Mouse (Mus musculus) embryonic facial prominence, embryonic 15.5 days (tissue): ENCODE results near the gene Megf11. TPM values are rescaled to one million over a fixed set of nuclear protein-coding genes. Genes with fewer than 3 reads are reported as not detected.
A peak's percentile ranks its signal among the peaks of the same experiment; 100 is the strongest.

ENCODE experiments used
- ATAC-seq: fragments of 200-750 bp; cut with Nextera tagmentation; 2 replicates; pipeline ENCODE4 v1.8.0; 2017; ENCODE audit warnings: low read depth, moderate TSS enrichment; ENCODE audit not compliant: insufficient number of reproducible peaks, low FRiP score, low TSS enrichment
- H3K27ac ChIP-seq: fragments of 300-500 bp; sonication (generic); replicated peaks from 2 replicates; pipeline ENCODE4 v1.5.1; 2015; ENCODE audit warnings: mild to moderate bottlenecking, inconsistent platforms
- H3K27me3 ChIP-seq: fragments of 300-500 bp; sonication (generic); 2 replicates; pipeline ENCODE4 v1.6.1; 2015; ENCODE audit warnings: inconsistent platforms
- H3K36me3 ChIP-seq: fragments of 300-500 bp; sonication (generic); 2 replicates; pipeline ENCODE4 v1.6.1; 2015; ENCODE audit warnings: mild to moderate bottlenecking, inconsistent platforms
- H3K4me1 ChIP-seq: fragments of 300-500 bp; sonication (generic); 2 replicates; pipeline ENCODE4 v1.6.1; 2015; ENCODE audit warnings: inconsistent platforms
- H3K4me2 ChIP-seq: fragments of 300-500 bp; sonication (generic); replicated peaks from 2 replicates; pipeline ENCODE4 v1.6.1; 2015; ENCODE audit warnings: mild to moderate bottlenecking, inconsistent platforms
- H3K4me3 ChIP-seq: fragments of 300-500 bp; sonication (generic); replicated peaks from 2 replicates; pipeline ENCODE4 v1.5.1; 2015; ENCODE audit warnings: mild to moderate bottlenecking, inconsistent platforms
- H3K9ac ChIP-seq: fragments of 300-500 bp; sonication (generic); 2 replicates; pipeline ENCODE4 v1.6.1; 2015; ENCODE audit warnings: inconsistent platforms
- H3K9me3 ChIP-seq: fragments of 300-500 bp; sonication (generic); replicated peaks from 2 replicates; pipeline ENCODE4 v1.6.1; 2016; ENCODE audit warnings: inconsistent platforms
- WGBS: fragments of 180-500 bp; shearing (Covaris S2); methylation state at CpG from one replicate; pipeline ENCODE4 v1.1.7; 2015; 5-methylcytosine and 5-hydroxymethylcytosine counted together
- polyA plus RNA-seq: library from polyadenylated mRNA; unstranded; fragments of >200 nt; fragmentation: Nextera tagmentation; extraction: Ambion mirVana; gene quantifications from 2 replicates; pipeline ENCODE4 v1.2.1, GENCODE M21; 2015

Gene Megf11
- polyA plus RNA-seq, 1 experiment from 2014 or later = 1.9 TPM

DNA sequence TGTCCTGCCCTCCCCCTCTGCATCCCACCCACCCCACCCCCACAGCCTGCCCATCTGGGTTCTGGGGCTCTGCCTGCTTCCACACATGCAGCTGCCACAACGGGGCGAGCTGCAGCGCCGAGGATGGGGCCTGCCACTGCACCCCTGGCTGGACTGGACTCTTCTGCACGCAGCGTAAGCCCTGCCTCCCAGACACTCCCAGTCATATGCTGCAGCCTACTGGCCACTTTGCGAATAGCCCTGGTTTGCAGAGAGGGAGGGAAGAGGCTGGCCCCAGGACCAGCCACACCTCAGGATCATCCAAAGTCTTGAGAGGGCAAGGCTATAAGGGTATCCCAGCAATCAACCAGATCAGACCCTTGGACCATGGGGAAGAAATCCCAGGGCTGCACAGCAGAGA lies 305.8 kb downstream of the Megf11 start:
- Histone ChIP-seq H3K27me3 (no peaks in the 10 kb centered on the region), H3K9me3 (no peaks in the 10 kb centered on the region), H3K36me3 (0 out of 2 replicates have a peak, but pooled peaks cover 5% of the 10 kb centered on the region), H3K27ac (no peak overlapping the region), H3K4me2 (no peak overlapping the region), H3K4me3 (no peak overlapping the region), H3K4me1 (no peaks in the 10 kb centered on the region), H3K9ac (no peak overlapping the region)
- ATAC-seq = no peak
- 5% methylated on average over 7 of the region's 7 CpGs for WGBS

- Histone ChIP-seq H3K9me3 (no peaks in the 10 kb centered on the region), H3K27ac (no peak overlapping the region), H3K4me2 (no peak overlapping the region), H3K4me3 (no peak overlapping the region), H3K36me3 (peaks cover 8% of the 10 kb centered on the region), H3K9ac (no peak overlapping the region), H3K27me3 (no peaks in the 10 kb centered on the region), H3K4me1 (no peaks in the 10 kb centered on the region)
- ATAC-seq = no peak
- WGBS = 64% methylated on average over 2 of the region's 2 CpGs
Measured at GRCm38 (mm10) chr9:64693094-64693493, 307.7 kb downstream of the Megf11 start.

DNA sequence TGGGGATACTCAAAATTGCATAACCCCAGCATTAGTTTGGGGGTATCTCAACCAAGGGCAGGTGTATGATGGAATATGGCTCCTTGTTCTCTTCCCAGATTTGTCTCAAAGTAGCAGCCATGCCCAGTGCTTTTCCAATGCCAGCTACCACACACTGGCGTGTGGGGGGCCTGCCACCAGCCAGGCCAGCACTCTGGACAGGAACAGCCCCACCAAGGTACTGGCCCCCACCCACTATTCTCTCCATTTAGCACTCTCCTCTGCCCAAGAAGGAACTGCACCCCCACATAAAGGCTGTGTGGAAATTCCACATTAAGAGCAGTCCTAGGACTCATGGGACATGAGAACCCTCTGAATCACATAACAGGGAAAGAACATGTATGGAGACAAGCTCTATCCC lies 309.8 kb downstream of the Megf11 start:
- Histone ChIP-seq H3K9me3 (no peaks in the 10 kb centered on the region), H3K36me3 (peaks cover 11% of the 10 kb centered on the region), H3K4me2 (no peak overlapping the region), H3K27me3 (no peaks in the 10 kb centered on the region), H3K27ac (no peak overlapping the region), H3K9ac (no peak overlapping the region), H3K4me1 (no peaks in the 10 kb centered on the region), H3K4me3 (no peak overlapping the region)
- ATAC-seq = no peak
- WGBS = 94% methylated on average over 1 of the region's 1 CpGs

GRCm38 (mm10) chr9:64696404-64696803 lies 311.0 kb downstream of the Megf11 start:
- Histone ChIP-seq H3K27ac (no peak overlapping the region), H3K36me3 (peaks cover 11% of the 10 kb centered on the region), H3K9me3 (no peaks in the 10 kb centered on the region), H3K27me3 (no peaks in the 10 kb centered on the region), H3K9ac (no peak overlapping the region), H3K4me3 (no peak overlapping the region), H3K4me2 (no peak overlapping the region), H3K4me1 (no peaks in the 10 kb centered on the region)
- 89% methylated on average over 4 of the region's 4 CpGs for WGBS
- ATAC-seq = no peak

DNA sequence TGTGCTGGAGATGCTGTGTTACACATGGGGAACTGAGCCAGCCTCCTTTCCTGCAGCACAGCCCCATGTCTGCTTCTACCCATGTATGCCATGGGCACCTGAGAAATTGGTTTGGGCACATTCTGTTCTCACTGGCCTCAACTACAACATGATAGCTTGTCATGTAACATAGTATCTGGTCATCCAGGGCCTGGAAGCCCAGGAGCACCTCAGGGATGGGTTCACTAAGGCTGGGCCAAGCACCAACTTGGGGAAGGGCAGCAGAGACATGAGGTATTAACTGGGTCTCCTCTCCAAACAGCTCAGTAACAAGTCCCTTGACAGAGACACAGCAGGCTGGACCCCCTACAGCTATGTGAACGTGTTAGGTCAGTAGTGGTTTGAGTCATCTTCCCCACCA lies 311.6 kb downstream of the Megf11 start:
- H3K36me3 ChIP-seq = peaks cover 11% of the 10 kb centered on the region
- H3K9ac ChIP-seq = no peak overlapping the region
- WGBS = 77% methylated on average over 1 of the region's 1 CpGs
- no peaks in the 10 kb centered on the region for H3K9me3 ChIP-seq
- peaks cover 2% of the 10 kb centered on the region; the same call in 1 of the 2 replicates for H3K4me1 ChIP-seq
- H3K4me3 ChIP-seq = no peak overlapping the region
- H3K27ac ChIP-seq = no peak overlapping the region
- H3K27me3 ChIP-seq = no peaks in the 10 kb centered on the region
- H3K4me2 ChIP-seq = no peak overlapping the region
- no peak for ATAC-seq

DNA sequence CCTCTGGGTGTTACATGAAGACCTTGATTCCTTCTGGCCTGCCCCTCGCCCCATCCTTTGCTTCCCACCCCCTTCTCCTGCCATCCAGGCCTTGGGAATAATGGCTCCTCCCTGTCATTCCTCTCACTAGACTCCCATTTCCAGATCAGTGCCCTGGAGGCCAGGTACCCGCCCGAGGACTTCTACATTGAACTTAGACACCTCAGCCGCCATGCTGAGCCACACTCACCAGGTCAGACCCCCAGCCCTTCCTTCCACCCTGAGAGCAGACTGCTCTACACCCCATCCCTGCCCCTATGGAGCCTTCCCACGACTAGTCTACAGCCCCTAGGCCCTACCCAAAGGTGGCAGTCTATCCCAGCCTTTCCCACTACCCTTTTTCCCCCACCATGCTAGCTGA lies 312.3 kb downstream of the Megf11 start:
- no peak overlapping the region for H3K9ac ChIP-seq
- H3K4me3 ChIP-seq = no peak overlapping the region
- peaks cover 11% of the 10 kb centered on the region for H3K36me3 ChIP-seq
- no peak overlapping the region for H3K27ac ChIP-seq
- 76% methylated on average over 5 of the region's 5 CpGs for WGBS
- H3K27me3 ChIP-seq = no peaks in the 10 kb centered on the region
- no peak overlapping the region for H3K4me2 ChIP-seq
- peaks cover 5% of the 10 kb centered on the region; the same call in 1 of the 2 replicates for H3K4me1 ChIP-seq
- no peaks in the 10 kb centered on the region for H3K9me3 ChIP-seq
- ATAC-seq = no peak

GRCm38 (mm10) chr9:64698586-64698985 lies 313.2 kb downstream of the Megf11 start:
- Histone ChIP-seq H3K4me3 (no peak overlapping the region), H3K27me3 (no peaks in the 10 kb centered on the region), H3K4me1 (peaks cover 5% of the 10 kb centered on the region; the same call in 1 of the 2 replicates), H3K27ac (no peak overlapping the region), H3K4me2 (no peak overlapping the region), H3K9me3 (no peaks in the 10 kb centered on the region), H3K9ac (no peak overlapping the region), H3K36me3 (peaks cover 11% of the 10 kb centered on the region)
- ATAC-seq = no peak
- WGBS = 86% methylated on average over 1 of the region's 1 CpGs

DNA sequence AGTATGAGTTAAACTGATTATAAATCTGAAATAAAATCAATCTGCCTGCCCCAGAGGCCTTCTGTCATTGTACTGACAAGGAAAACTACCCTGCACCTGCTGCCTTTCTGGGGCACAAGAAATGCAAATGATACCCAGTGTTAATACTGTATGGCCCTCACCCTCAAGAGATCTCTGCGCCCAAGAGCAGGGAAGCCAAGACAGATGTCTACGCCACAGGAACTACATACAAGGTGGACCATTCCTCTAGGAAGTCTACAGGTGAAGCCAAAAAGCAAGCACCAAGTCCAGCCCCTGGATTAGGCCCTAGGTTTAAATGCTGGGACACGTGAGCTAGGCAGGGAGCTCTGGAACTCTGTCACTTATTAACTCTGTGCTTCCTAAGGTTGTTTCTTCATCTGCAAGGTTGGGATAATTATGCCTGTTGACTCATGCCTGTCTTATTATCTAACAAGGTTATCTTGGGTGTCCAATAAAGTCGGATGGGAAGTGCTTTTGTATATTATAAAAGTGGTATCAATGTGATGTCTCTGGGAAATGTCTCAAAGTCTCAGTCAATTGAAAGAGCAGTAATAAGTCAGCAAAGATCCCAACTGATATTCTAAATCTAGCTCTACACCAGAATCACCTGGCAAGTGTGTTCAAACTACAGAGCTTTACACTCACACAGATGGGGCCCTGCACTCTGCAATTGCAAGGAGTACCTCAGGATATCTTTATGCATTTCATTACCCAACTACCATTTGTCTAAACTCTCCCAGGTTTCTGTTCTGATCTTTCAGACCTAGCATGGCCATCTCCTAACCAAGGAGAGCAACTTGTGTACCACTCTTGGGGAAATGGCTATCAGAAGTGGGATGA lies 315.3 kb downstream of the Megf11 start:
- no peak for ATAC-seq
- H3K27me3 ChIP-seq = no peaks in the 10 kb centered on the region
- H3K4me3 ChIP-seq = no peak overlapping the region
- H3K4me2 ChIP-seq = no peak overlapping the region
- H3K9me3 ChIP-seq = no peaks in the 10 kb centered on the region
- no peak overlapping the region for H3K9ac ChIP-seq
- 87% methylated on average over 4 of the region's 4 CpGs for WGBS
- peaks cover 10% of the 10 kb centered on the region for H3K36me3 ChIP-seq
- no peak overlapping the region for H3K27ac ChIP-seq
- peaks cover 5% of the 10 kb centered on the region; the same call in 1 of the 2 replicates for H3K4me1 ChIP-seq

DNA sequence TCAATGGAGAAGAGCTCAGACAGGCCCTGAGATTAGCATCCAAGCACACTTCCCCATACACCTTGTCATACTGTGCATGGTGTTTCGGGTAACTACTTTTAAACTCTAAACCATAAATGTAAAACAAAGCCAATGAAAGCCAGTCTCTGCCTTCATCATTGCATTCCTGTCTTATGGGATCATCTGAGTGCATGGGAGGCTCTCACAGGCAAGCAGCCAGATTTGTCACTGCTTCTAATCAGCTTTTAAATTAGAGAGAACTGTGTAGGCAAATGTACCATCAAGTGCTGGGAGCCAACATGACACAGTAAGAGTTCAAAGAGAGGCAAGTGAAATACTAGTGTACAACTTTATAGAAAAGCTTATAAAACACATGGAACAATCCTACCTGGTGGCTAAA lies 316.2 kb downstream of the Megf11 start:
- H3K4me1 ChIP-seq = peaks cover 5% of the 10 kb centered on the region; the same call in 1 of the 2 replicates
- no peak overlapping the region for H3K4me3 ChIP-seq
- ATAC-seq = no peak
- no peak overlapping the region for H3K9ac ChIP-seq
- H3K9me3 ChIP-seq = no peaks in the 10 kb centered on the region
- no peak overlapping the region for H3K4me2 ChIP-seq
- 76% methylated on average over 1 of the region's 1 CpGs for WGBS
- no peaks in the 10 kb centered on the region for H3K27me3 ChIP-seq
- no peak overlapping the region for H3K27ac ChIP-seq
- peaks cover 9% of the 10 kb centered on the region for H3K36me3 ChIP-seq

- Histone ChIP-seq H3K4me1 (peaks cover 5% of the 10 kb centered on the region; the same call in 1 of the 2 replicates), H3K4me3 (no peak overlapping the region), H3K4me2 (no peak overlapping the region), H3K27me3 (no peaks in the 10 kb centered on the region), H3K9me3 (no peaks in the 10 kb centered on the region), H3K27ac (no peak overlapping the region), H3K36me3 (peaks cover 11% of the 10 kb centered on the region), H3K9ac (no peak overlapping the region)
- ATAC-seq = no peak
Measured at GRCm38 (mm10) chr9:64702391-64702790, 317.0 kb downstream of the Megf11 start.

DNA sequence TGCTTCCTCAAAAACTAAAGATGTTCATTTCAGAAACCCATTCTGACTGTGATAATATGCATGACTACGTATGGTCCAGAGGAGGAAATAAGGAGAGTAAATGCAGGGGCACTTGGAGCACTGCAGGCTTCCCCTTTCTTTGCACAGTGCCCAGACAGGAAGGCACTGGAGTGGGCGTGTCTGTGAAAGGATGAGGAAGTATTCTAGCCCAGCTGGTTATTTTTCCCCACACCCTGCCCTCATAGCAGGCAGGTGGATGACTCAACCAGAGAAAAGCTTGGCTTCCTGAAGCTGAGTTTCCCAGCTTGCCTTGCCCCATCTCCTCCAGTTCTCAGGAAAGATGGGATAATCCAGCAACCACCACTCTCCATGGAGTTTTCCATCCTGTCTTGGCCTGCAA lies 317.5 kb downstream of the Megf11 start:
- Histone ChIP-seq H3K27ac (peak overlapping the region; percentile 18; the same call in 1 of the 2 replicates), H3K9ac (no peak overlapping the region), H3K36me3 (peaks cover 15% of the 10 kb centered on the region), H3K27me3 (no peaks in the 10 kb centered on the region), H3K9me3 (no peaks in the 10 kb centered on the region), H3K4me3 (no peak overlapping the region), H3K4me1 (peaks cover 5% of the 10 kb centered on the region; the same call in 1 of the 2 replicates), H3K4me2 (no peak overlapping the region)
- 74% methylated on average over 2 of the region's 2 CpGs for WGBS
- no peak for ATAC-seq
